Mouse (Mus musculus): ENCODE measurements at regions not wholly inside any gene's neighbourhood (a gene's known extent, or its start where the extent isn't known, plus 50 kb on each side); places are given as distances from the start of the nearest gene placed in this dataset.

DNA sequence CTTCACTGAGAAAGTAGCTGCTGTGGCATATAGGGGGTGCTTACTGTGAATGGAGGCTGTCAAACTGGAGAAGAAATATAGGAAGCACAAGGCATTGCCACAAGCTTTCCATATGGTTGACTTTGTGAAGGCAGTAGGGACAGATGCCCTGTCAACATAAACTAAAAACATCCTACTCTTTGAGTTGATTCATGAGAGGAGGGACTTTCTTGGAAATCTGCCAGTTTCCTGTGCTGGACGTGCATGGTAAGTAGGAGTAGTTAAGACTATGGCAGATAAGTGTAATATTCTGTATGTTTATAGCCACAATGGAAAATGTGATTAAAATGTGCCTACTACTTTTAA, 57.3 kb downstream of the AI429214 start:
- no peak for TF ChIP-seq CTCF (IDR thresholded peaks at IDR 0.05; ENCODE audit: low read depth)
- TF ChIP-seq EP300 (IDR thresholded peaks at IDR 0.05; ENCODE audit: low read depth) = no peak
